Mouse (Mus musculus): ENCODE results near the gene Lhx1. TPM values are rescaled to one million over a fixed set of nuclear protein-coding genes. Genes with fewer than 3 reads are reported as not detected.
A peak's percentile ranks its signal among the peaks of the same experiment; 100 is the strongest.

Gene Lhx1
- polyA plus RNA-seq, 1 experiment from 2014 or later: 16.4 TPM

- peak within 1 kb of the TSS; percentile 76 for H3K9ac ChIP-seq
- peaks cover 18% of the 10 kb centered on the region for H3K4me1 ChIP-seq
- peak within 1 kb of the TSS; percentile 78 for H3K27ac ChIP-seq
- ATAC-seq (ENCODE audit: low FRiP score): peak; percentile 97
- H3K9me3 ChIP-seq: no peaks in the 10 kb centered on the region
- peaks cover 20% of the 10 kb centered on the region for H3K36me3 ChIP-seq (replicated peaks)
- under 1% methylated on average over 80 of the region's 80 CpGs for WGBS
- peak within 1 kb of the TSS; percentile 73 for H3K4me3 ChIP-seq (replicated peaks)
- H3K27me3 ChIP-seq: peaks cover 37% of the 10 kb centered on the region
- H3K4me2 ChIP-seq: peak within 1 kb of the TSS; percentile 88
Measured at GRCm38 (mm10) chr11:84513171-84514116, 11.9 kb downstream of the Lhx1 start, which contains the start of gene Aatf. Aatf (minus strand) TSS chr11:84513522.

GRCm38 (mm10) chr11:84512031-84512430 lies 13.3 kb downstream of the Lhx1 start:
- no peak overlapping the region for H3K9ac ChIP-seq
- peaks cover 29% of the 10 kb centered on the region for H3K27me3 ChIP-seq
- peak overlapping the region; percentile 88 for H3K4me2 ChIP-seq
- H3K4me3 ChIP-seq (replicated peaks): no peak overlapping the region
- ATAC-seq (ENCODE audit: low FRiP score): no peak
- H3K36me3 ChIP-seq (replicated peaks): peaks cover 32% of the 10 kb centered on the region
- H3K9me3 ChIP-seq: no peaks in the 10 kb centered on the region
- H3K27ac ChIP-seq: no peak overlapping the region
- WGBS: 100% methylated on average over 1 of the region's 1 CpGs
- H3K4me1 ChIP-seq: peaks cover 18% of the 10 kb centered on the region

- Histone ChIP-seq H3K9me3 (peaks cover 4% of the 10 kb centered on the region), H3K36me3 (replicated peaks) (peaks cover 48% of the 10 kb centered on the region), H3K27ac (no peak overlapping the region), H3K4me2 (no peak overlapping the region), H3K27me3 (no peaks in the 10 kb centered on the region), H3K9ac (no peak overlapping the region), H3K4me3 (replicated peaks) (no peak overlapping the region), H3K4me1 (no peaks in the 10 kb centered on the region)
- no peak for ATAC-seq (ENCODE audit: low FRiP score)
- 100% methylated on average over 1 of the region's 1 CpGs for WGBS
Measured at GRCm38 (mm10) chr11:84504296-84504695, 21.0 kb downstream of the Lhx1 start.

GRCm38 (mm10) chr11:84497944-84498343 lies 27.4 kb downstream of the Lhx1 start:
- Histone ChIP-seq H3K27ac (no peak overlapping the region), H3K4me3 (replicated peaks) (no peak overlapping the region), H3K9ac (no peak overlapping the region), H3K4me1 (peaks cover 5% of the 10 kb centered on the region; the same call in 1 of the 2 replicates), H3K4me2 (no peak overlapping the region), H3K9me3 (no peaks in the 10 kb centered on the region), H3K36me3 (replicated peaks) (peaks cover 15% of the 10 kb centered on the region), H3K27me3 (no peaks in the 10 kb centered on the region)
- 71% methylated on average over 2 of the region's 2 CpGs for WGBS
- no peak for ATAC-seq (ENCODE audit: low FRiP score)

GRCm38 (mm10) chr11:84496901-84497300 lies 28.4 kb downstream of the Lhx1 start:
- ATAC-seq (ENCODE audit: low FRiP score): no peak
- Histone ChIP-seq H3K27me3 (no peaks in the 10 kb centered on the region), H3K4me3 (replicated peaks) (no peak overlapping the region), H3K4me2 (no peak overlapping the region), H3K27ac (0 out of 2 replicates have a peak overlapping the region, but pooled peaks have one; percentile 21), H3K9ac (no peak overlapping the region), H3K36me3 (replicated peaks) (peaks cover 20% of the 10 kb centered on the region), H3K4me1 (peaks cover 5% of the 10 kb centered on the region; the same call in 1 of the 2 replicates), H3K9me3 (no peaks in the 10 kb centered on the region)

GRCm38 (mm10) chr11:84495774-84496173 lies 29.6 kb downstream of the Lhx1 start:
- Histone ChIP-seq H3K36me3 (replicated peaks) (peaks cover 26% of the 10 kb centered on the region), H3K27ac (peak overlapping the region; percentile 31; the same call in 1 of the 2 replicates)
- 31% methylated on average over 4 of the region's 4 CpGs for WGBS

GRCm38 (mm10) chr11:84481661-84482060 lies 43.7 kb downstream of the Lhx1 start:
- Histone ChIP-seq H3K4me2 (peak overlapping the region; percentile 16), H3K9ac (no peak overlapping the region)

More at GRCm38 (mm10) chr11:84495774-84496173, 29.6 kb downstream of the Lhx1 start:
- no peaks in the 10 kb centered on the region for H3K9me3 ChIP-seq
- peaks cover 5% of the 10 kb centered on the region; the same call in 1 of the 2 replicates for H3K4me1 ChIP-seq
- H3K4me2 ChIP-seq: no peak overlapping the region
- H3K9ac ChIP-seq: no peak overlapping the region
- no peak overlapping the region for H3K4me3 ChIP-seq (replicated peaks)
- no peaks in the 10 kb centered on the region for H3K27me3 ChIP-seq
- ATAC-seq (ENCODE audit: low FRiP score): no peak

GRCm38 (mm10) chr11:84480451-84480850 lies 44.9 kb downstream of the Lhx1 start:
- 42% methylated on average over 3 of the region's 3 CpGs for WGBS
- no peaks in the 10 kb centered on the region for H3K9me3 ChIP-seq
- H3K4me2 ChIP-seq: no peak overlapping the region
- H3K36me3 ChIP-seq (replicated peaks): no peaks in the 10 kb centered on the region
- no peak overlapping the region for H3K4me3 ChIP-seq (replicated peaks)
- no peak for ATAC-seq (ENCODE audit: low FRiP score)
- H3K27ac ChIP-seq: no peak overlapping the region
- H3K4me1 ChIP-seq: peaks cover 27% of the 10 kb centered on the region
- no peak overlapping the region for H3K9ac ChIP-seq
- H3K27me3 ChIP-seq: no peaks in the 10 kb centered on the region

More at GRCm38 (mm10) chr11:84481661-84482060, 43.7 kb downstream of the Lhx1 start:
- H3K27me3 ChIP-seq: no peaks in the 10 kb centered on the region
- no peak overlapping the region for H3K4me3 ChIP-seq (replicated peaks)
- 14% methylated on average over 7 of the region's 7 CpGs for WGBS
- no peak for ATAC-seq (ENCODE audit: low FRiP score)
- H3K27ac ChIP-seq: no peak overlapping the region
- peaks cover 27% of the 10 kb centered on the region for H3K4me1 ChIP-seq
- H3K36me3 ChIP-seq (replicated peaks): no peaks in the 10 kb centered on the region
- no peaks in the 10 kb centered on the region for H3K9me3 ChIP-seq

GRCm38 (mm10) chr11:84476641-84477040 lies 48.7 kb downstream of the Lhx1 start:
- no peaks in the 10 kb centered on the region for H3K36me3 ChIP-seq (replicated peaks)
- no peak overlapping the region for H3K9ac ChIP-seq
- H3K4me3 ChIP-seq (replicated peaks): no peak overlapping the region
- WGBS: 94% methylated on average over 2 of the region's 2 CpGs
- H3K27me3 ChIP-seq: no peaks in the 10 kb centered on the region
- no peak for ATAC-seq (ENCODE audit: low FRiP score)
- peaks cover 18% of the 10 kb centered on the region for H3K4me1 ChIP-seq
- H3K4me2 ChIP-seq: no peak overlapping the region
- no peaks in the 10 kb centered on the region for H3K9me3 ChIP-seq
- H3K27ac ChIP-seq: no peak overlapping the region

GRCm38 (mm10) chr11:84475991-84476390 lies 49.3 kb downstream of the Lhx1 start:
- H3K9me3 ChIP-seq: no peaks in the 10 kb centered on the region

GRCm38 (mm10) chr11:84473093-84473667 lies 52.2 kb downstream of the Lhx1 start:
- Histone ChIP-seq H3K4me3 (replicated peaks) (no peak overlapping the region), H3K9me3 (no peaks in the 10 kb centered on the region), H3K9ac (no peak overlapping the region), H3K36me3 (replicated peaks) (peaks cover 17% of the 10 kb centered on the region), H3K4me2 (no peak overlapping the region), H3K27ac (no peak overlapping the region), H3K27me3 (no peaks in the 10 kb centered on the region), H3K4me1 (no peaks in the 10 kb centered on the region)
- whole genome bisulfite sequencing: 89% methylated on average over 4 of the region's 4 CpGs
- ATAC-seq (ENCODE audit: low FRiP score): no peak

More at GRCm38 (mm10) chr11:84475991-84476390, 49.3 kb downstream of the Lhx1 start:
- no peak overlapping the region for H3K27ac ChIP-seq
- H3K4me1 ChIP-seq: peaks cover 12% of the 10 kb centered on the region
- H3K4me3 ChIP-seq (replicated peaks): no peak overlapping the region
- peaks cover 1% of the 10 kb centered on the region; the same call in 1 of the 2 replicates for H3K36me3 ChIP-seq (replicated peaks)
- H3K9ac ChIP-seq: no peak overlapping the region
- ATAC-seq (ENCODE audit: low FRiP score): no peak
- H3K27me3 ChIP-seq: no peaks in the 10 kb centered on the region
- WGBS: 93% methylated on average over 4 of the region's 4 CpGs
- H3K4me2 ChIP-seq: no peak overlapping the region
